Mouse (Mus musculus): ENCODE data around the gene Usp53.
A peak's percentile ranks its signal among the peaks of the same experiment; 100 is the strongest.
"Not testable (repeated sequence)": the region's sequence is repeated elsewhere in the genome, so short reads cannot be mapped to it uniquely, and the experiment has no call there.

Usp53 gene

DNA sequence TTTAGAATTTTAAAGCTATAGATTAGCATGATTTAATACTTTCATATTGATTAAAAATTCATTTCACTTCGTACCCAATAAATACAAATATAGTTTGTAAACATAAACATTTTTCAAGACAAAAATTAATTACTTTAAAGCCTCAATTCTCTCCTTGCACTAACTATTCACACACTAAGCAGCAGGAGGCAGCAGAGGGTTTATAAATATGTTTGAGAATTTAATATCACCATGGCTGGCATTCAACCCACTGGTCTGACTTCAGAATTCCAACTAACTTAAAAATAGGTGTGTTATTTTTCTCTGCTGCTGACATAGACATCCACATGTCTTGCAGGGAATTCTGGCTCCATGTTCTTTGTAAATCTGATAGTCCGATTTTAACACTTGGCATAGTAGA is 45.1 kb downstream of the Usp53 start:
- no peak for DNase-seq

DNA sequence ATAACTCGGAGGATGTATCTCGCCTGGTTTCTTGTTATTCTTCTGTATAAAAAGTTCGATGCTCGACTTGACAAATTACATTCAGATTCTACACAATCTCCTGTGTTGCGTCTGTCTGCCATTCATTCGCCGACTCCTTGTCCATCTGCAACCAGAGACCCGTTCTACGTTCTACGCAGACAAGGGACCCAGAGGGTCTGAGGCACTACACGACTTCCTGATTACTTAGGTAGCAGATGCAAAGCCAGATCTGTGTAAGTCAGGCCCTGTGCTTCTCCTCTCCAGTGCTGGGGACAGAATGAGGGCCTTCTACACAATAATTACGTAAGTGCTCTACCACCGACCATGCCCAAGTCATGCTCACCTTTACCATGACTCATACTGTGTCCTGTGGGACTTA is 47.1 kb downstream of the Usp53 start:
- DNase-seq = not testable (repeated sequence)

DNA sequence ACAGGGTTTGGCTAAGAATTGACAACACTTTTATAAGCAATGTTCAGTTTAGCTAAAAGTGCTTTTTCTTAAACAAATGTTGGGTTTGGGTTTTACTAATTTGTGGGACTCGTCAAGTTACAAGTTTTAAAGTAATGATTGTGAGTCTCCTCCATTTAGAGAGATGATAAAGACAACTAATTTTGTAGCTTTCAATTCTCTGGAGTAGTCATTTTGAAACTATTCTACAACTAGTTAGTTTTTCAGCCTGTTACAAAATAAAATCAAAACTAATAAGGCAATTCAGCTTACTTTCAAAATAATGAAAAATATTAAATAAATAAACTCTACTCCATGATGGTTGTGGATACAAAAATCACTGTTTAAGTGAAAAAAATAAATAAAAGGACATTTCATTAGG is 51.8 kb downstream of the Usp53 start:
- no peak for DNase-seq

DNA sequence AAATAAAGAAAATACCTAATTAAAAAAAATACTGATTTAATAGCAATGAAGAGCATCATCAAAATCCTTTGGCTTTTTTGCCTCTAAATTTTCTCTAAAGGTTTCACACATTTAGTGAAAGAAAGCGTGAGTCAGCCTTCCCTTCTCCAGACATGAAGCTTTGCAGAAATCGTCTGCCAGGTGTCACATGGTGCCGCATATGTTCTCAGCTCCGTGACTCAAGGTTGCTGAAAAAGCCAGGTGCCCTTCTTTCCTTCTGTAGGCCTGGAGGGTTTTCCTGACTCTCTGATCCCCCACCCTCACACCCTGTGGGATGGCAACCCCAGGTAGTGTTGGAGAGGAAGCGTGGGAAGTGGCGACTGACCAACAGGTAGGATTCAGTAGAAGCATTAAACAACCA is 54.6 kb downstream of the Usp53 start:
- DNase-seq = peak; percentile 43

DNA sequence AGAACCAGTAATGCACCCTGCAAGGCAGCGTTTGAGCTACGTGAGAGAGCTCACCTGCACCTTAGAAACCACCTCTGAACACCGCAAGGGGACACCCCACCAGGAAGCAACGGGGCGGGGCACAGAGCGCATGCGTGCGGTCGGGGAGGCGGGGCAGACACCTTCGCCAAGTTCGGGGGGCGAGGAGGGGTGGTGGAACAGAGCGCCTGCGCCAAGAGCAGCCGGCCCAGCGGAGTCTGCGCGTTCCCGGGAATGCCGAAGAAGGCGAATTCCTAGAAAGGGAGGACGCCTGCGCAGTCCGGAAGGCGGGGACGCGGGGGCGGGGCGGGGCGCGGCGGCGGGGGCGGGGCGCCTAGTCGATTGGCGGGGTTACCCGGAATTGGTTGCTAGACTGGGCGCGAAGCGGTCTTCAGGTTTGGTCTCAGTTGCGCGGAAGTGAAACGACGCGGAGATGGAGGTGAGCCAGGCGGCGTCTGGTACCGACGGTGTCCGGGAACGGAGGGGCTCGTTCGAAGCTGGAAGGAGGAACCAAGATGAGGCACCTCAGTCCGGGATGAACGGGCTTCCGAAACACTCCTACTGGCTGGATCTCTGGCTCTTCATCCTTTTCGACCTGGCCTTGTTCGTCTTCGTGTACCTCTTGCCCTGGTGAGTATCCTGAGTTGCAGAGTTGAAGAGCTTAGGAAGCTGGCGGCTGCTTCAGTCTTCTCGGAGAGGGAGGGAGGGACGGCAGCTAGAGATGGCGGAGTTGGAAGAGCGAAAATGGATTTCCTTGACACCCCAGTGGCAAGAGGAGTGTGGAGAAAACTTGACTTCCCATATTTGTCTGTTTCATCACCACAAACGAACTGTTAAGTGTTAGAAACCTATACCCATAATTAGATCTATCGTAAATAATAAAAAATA is 60.0 kb downstream of the Usp53 start, which contains the start of gene 1810037I17Rik:
1810037I17Rik (plus strand) TSS at position 195 of the 906 bp plus-strand sequence.
- peak; percentile 96 for DNase-seq

DNA sequence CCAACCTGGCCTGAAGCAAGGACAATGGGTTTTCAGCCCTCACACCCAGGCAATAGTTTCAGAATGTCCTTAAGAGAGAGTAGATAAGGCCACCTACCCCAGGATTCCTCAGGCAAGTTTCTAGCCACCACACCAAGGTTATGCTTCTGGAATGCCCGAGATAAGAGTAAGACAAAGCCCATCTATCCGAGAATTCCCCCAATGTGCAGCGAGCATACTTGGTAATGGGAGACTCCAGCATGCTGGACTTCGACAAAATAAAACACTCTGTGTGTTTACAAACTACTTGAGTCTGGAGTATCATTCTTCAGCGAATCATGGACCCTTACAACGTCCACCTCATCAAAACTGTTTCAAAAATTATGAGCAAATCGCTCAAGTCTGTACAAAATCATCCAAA is 61.2 kb downstream of the Usp53 start:
- DNase-seq = no peak

DNA sequence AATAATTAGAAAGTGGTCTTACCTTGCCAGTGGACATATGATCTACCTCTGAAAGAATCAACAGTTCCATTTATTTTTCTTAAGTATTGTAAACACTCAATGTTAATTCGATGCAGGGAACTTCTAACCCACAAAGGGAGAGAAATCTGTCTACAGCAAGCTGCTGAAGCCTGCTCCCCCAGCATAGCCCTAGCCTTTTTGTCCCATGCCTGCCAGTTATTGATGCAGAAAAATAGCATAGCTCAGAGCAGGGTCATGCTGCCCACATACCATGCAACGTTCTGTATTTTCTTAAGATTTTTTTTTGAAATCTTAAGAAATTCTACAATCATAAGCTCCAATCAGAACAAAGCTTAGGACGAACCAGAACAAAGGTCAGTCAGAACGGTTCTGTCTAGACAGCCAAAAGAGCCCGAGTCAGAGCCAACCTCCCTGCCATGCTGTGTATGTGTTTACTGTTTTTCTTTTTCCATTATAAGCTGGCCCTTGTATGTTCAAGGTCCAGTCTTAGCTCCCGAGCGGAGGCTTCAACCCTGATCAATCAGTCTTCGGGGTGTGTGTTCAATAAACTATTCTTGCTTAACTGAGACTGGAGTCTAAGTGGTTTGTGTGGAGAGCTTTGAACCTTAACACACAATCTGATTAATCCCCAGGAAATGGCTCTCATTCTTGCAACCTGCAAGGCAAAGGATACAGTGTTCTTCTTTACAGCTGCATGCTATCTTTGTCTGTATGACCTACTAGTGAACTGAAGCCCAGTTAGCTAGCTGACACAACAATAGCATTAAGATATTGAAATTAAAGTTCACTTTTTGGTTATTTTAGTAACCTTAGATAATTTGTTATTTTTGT is 62.4 kb downstream of the Usp53 start:
- DNase-seq = no peak

DNA sequence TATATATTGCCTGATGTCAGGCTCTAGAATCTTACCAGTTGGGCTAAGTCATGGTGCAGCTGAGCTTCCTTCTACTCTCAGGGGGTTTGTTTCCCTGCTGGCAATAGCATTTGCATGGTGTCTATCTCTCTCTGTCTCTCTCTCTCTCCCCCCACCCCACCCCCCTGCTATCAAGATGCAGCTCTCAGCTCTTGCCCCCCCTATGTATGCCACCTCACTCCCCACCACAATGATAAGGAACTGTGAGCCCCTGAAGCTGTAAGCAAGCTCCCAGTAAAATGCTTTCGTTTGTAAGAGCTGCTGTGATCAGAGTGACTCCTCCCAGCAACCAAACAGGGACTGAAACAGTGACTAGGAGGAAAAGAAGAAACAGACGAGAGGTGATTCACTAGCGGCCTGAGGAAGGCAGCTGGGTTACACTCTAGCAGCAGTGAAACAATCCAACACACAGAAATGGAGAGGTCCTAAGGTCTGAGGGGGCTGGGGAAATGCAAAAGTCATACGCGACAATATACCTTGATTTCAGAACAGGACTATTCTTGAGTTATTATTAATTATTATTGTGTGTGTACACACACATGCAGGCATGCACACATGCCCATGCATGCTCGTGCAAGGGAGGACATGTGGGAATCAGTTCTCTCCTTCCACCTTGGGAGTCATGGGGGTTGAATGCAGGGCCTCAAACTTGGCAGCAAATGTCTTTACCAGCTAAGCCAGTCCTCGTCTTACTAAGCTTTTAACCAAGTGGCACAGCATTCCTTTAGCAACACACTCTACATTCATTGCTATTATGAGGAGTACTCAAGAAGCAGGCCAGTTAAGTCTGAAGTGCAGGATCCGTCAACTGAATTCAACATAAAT is 63.5 kb downstream of the Usp53 start:
- DNase-seq = no peak

DNA sequence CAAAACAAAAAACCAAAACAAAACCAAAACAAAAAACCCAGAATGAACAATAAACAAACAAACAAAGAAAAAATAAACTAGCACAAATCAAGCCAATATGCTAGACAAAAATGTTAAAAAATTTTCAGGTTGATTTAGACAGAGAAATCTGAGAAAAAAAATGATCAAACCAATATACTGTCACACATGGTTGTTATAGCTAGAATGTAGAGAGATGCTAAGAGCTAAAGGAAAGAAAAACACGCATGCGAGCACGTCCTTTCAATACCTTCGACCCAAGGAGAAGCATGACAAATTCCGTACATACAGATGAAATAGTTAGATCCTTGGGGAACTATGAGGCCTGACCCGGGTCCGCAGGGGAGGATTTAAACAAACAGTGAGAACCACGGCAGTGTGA is 65.0 kb downstream of the Usp53 start, which contains the start of gene Gm10959:
Gm10959 (minus strand) TSS at position 101 of the 400 bp plus-strand sequence.
- no peak for DNase-seq

DNA sequence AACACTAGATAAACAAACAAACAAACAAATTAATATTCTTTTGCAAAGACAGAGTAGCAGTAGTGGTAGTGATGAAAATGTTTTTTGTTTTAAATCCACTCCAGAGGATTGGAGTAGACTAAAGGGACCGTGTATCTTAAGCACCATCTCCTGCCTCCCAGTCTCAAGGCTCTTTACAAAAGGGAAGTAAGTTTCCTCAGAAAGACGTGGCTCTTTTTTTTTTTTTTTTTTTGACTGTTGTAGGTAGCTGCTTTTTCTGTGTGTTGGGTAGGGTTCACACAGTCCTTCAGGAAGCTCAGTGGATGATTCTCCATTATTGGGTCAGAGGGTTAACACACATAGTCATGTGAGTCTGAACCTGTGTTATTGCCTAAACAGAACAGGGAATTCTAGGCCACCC is 65.6 kb downstream of the Usp53 start:
- DNase-seq = no peak

DNA sequence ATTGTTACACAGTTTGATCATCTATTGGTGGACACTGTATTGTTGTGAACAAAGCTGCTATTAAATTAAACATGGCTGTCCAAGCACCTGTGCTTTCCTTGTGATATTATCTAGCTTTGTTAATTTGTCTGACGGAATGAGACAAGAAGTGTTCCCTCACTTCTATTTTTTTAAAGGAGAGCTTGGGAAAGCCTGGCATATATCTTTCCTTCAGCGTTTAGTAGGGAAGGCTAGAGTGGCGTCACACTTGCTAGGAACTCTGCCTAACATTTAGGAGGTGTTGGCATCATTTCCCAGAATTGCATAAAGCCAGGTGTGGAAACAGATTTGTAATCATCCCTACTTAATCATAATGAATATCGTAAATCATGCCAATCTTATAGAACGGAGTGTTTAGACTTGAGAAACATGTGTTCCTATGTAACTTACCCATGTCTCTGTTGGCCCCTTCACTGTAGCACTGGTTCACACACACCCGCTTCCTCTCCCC is 68.1 kb downstream of the Usp53 start:
- no peak for DNase-seq

DNA sequence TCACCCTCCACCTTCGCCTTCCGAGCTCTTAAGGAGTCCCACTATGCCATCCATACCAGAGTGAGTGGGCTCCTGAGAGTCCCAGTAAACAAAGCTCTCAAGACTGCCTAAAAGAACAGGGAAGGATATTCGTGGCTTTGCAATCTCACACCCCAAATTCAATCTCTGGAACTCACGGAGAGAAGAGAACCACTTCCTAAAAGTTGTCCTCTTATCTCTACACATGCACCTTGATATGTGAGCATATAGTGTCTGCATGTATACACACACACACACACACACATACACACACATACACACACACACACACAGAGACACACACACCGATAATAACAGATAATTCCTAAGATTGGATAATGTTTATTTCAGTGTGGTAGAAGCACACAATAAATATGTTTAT is 68.8 kb downstream of the Usp53 start:
- no peak for DNase-seq

DNA sequence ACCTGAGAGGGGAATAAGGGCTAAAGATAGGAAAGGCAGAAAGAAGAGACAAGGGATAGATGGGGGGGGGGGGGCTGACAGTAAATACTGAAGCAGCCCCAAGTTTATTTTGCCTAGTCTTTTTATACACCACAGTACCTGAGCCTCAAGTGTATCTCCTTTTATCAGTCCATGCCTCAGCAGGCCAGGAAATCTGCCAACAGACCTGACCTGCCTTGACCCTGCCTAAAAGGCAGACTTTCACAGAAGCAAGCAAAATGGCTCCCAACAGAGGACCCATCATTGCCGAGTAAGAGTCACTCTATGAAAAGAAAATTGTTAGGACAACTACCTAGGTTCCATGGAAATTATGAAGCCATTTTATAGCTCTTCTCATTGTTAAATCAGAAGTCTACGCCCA is 76.5 kb downstream of the Usp53 start:
- DNase-seq = no peak

DNA sequence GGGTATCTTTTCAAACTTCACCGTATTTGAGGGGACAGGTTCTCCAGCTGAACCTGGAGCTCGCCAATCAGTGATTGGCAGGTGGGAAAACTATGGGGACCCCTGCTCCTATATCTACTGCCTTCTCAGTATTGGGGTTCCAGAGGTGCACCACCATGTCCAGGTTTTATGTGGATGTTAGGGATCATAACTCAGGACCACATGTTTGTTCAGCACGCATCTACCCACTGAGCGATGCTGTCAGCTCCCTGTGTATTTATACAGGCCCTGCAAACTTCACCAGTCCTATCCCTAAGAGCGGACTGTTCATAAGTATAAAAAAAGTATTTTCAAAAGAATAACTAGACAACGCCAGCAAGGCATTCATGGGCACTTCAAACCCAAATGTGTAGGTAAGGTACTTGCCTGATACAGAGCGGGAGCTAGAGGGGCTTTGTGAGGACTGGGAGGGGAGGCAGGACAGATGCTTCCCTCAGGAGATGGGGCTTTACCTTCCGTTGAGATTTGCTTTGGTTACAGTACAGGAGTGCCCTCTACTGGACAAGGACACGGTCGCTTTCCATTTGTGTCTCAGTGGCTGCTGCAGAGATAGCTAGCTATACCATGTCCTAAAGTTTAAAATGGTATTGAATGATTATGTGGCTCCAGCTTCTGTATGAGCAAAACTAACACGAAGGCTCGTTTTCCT is 80.4 kb downstream of the Usp53 start:
- peak; percentile 24 for DNase-seq

DNA sequence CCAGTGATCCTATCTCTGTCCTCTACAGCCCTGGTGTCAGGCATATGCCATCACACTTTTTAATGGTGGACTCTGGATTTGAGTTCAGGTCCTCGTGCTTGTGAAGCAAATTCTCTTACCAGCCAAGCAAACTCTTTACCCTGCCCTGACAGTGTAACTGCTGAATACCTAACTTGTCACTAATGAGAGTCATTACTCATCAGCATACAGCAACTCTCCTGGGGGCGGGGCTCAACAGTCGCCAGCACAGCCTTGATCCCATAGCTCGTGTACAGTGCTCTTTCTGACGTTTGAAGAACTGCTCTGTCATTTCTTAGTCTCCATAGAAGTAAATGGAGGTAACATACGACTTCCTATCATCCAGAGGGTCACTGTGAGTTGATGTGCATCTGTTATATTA is 86.1 kb downstream of the Usp53 start:
- no peak for DNase-seq

DNA sequence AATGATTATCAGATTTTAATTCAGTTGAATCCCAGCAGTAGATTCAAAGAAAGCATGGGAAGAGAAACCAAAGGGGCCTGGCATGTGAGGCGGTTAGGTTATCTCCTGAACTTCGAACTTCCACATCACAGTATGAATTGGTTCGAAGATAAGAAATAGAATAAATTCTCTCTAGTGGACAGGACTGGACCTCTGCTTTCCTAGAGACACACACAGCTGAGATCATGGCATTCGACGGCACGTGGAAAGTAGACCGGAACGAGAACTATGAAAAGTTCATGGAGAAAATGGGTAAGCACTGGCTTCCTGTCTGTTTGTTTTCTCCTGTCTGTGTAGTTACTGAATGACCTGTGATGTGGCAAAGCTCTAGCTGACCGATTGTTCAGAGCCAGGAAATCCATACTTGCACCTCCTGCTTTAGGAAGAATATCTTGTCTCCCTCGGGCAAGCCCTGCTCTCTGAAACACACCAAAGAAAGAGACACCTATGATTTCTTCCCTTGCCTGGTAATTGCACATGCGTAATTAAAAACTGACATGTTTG is 89.0 kb downstream of the Usp53 start:
- no peak for DNase-seq

DNA sequence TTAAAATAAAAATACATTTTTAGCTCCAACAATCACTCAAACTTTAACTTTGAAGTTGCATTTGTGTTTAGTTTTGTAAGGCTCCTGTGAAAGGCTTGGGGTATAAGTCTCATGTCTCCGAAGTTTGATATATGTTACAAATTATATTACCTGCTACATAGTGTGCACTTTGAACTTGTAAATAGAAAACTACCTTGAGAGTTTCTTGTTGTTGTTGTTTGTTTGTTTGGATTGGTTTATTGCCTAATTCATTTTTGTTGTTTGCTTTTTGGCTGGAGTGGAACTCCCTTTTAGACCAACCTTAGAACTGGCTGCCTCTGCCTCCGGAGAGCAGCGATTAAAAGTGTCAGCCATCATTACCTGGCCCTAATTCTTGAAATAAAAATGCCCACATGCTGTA is 89.5 kb downstream of the Usp53 start, which contains the start of gene Fabp2:
Fabp2 (plus strand) TSS at position 301 of the 400 bp plus-strand sequence.
- no peak for DNase-seq

DNA sequence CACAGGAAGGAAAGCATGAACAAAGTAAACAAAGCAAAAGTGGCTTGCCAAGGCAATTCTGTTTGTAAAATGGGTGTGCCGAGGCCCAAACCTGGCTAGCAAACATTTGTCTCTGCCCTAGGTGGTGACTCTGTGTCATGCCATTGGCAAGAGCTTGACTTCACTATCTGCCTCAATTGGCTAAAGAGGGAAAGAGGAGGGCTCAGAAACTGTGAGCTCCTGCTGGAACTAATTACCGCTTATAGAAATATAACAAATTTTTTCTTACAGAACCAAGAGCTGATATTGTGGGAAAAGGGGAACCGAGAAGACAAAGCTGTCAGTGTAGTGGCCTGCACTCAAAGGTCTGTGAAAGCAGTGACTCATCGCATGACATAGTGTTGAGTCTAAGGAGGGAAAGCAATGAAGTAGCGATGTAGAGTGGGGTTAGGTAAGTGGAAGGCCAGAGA is 95.9 kb downstream of the Usp53 start:
- DNase-seq = no peak

DNA sequence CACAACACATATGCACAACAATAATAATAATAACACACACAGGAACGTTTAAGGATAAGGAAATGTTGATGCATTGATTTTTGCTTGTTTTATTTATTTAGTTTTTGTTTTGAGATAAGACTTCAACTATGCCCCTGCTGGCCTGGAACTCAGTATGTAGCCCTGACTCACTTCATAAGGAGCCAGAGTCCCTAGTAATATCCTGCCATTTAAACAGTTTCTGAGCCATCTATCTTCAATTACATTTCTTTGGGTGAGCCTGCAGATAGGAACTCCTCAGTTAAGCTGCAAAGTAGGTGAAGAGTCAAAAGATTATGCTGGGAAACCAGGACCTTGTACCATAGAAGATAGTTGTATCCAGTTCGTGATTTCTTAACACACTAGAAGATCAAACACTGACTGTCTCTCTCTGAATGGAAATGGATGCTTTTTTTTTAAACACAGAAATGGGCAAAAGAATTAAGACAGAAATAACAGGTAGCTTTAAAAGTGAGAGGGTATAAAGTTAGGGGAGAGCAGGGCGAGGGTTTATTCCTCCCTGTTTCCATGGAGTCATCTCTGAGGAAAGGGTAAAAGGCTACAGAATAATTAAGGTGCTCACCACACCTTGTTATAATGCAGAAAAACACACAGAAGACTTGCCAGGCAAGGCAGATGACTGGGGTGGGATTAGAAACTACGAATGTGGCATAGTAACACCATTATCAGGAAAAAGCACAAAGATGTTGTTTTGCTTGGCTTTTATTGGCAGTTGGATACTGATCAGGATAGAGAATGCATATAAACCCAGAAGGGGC is 96.6 kb downstream of the Usp53 start:
- no peak for DNase-seq

Data from right cerebral cortex, postnatal 25 days (tissue).